Mouse (Mus musculus): Measurements from ENCODE around the gene Phf6. TPM values are rescaled to one million over a fixed set of nuclear protein-coding genes. Genes with fewer than 3 reads are reported as not detected.

The Phf6 gene
- total RNA-seq (2023) = 6.9 and 7.8 TPM in 2 replicates

GRCm38 (mm10) chrX:52911587-52912371 is at the start of gene Phf6:
TSS of gene Phf6 (plus strand) at chrX:52912266.

GRCm38 (mm10) chrX:52987905-52988783 is 76.1 kb downstream of the Phf6 start, which contains the start of gene Hprt:
TSS of gene Hprt (plus strand) at chrX:52988137.

Other genes starting within 250 kb of the Phf6 start
- gene Ccdc160, start 121.1 kb upstream of the Phf6 start, total RNA-seq (2023) = not detected in 2 replicates
- gene Hprt, start 75.9 kb downstream of the Phf6 start, total RNA-seq (2023) = 40.5 and 53.2 TPM in 2 replicates

All from neutrophil, adult 65 days (primary cell).